Mouse (Mus musculus): ENCODE measurements around the gene Iqch.

DNA sequence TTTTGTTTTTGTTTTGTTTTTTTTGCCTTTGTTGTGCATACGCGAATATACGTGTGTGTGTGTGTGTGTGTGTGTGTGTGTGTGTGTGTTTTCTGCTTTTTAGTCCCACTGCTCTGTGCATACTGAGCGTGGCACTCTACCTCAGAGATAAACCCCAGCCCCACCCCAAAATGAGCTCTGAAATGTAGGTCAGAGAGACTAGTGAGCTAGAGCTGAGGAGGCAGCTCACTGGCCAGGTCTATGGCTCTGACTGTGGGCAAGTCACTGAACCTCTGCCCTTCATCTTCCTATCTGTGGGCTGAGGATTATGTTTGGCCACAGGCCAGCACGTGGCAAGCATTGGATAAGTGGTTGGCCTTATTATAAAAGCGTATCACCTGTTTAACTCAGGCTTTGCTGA is 1.6 kb upstream of the Iqch start:
- TF ChIP-seq POLR2A (IDR thresholded peaks at IDR 0.05; ENCODE audit: extremely low read depth, insufficient read depth, low read length) (no peak), CTCF (IDR thresholded peaks at IDR 0.05; ENCODE audit: low read depth, low read length) (no peak)

All from liver, adult 2 months (tissue).